Mouse (Mus musculus) embryonic facial prominence, embryonic 13.5 days (tissue): ENCODE results near the gene Gm28434. TPM values are rescaled to one million over a fixed set of nuclear protein-coding genes. Genes with fewer than 3 reads are reported as not detected.

ENCODE experiments used
- polyA plus RNA-seq: library from polyadenylated mRNA; unstranded; fragments of >200 nt; fragmentation: Nextera tagmentation; extraction: Ambion mirVana; gene quantifications from 2 replicates; pipeline ENCODE4 v1.2.1, GENCODE M21; 2015

Gene Gm28434
- polyA plus RNA-seq, 1 experiment from 2014 or later, result not detected

Other genes with a start within 250 kb of the Gm28434 start
- not detected in 2 replicates for gene Csn1s2a, start 194.9 kb upstream of the Gm28434 start, polyA plus RNA-seq
- not detected in 2 replicates for gene Csn1s2b, start 161.4 kb upstream of the Gm28434 start, polyA plus RNA-seq
- gene Prr27, start 143.8 kb upstream of the Gm28434 start, polyA plus RNA-seq, result not detected in 2 replicates
- 0.51 and 2.2 TPM in 2 replicates for gene Odam, start 84.5 kb upstream of the Gm28434 start, polyA plus RNA-seq
- gene Csn3, start 43.9 kb upstream of the Gm28434 start, polyA plus RNA-seq, result not detected in 2 replicates
- gene 2310003L06Rik, start 58 bp upstream of the Gm28434 start, polyA plus RNA-seq, result 0.17 TPM in 1 of 2 replicates, not detected in the other
- not detected in 2 replicates for gene Cabs1, start 9.9 kb downstream of the Gm28434 start, polyA plus RNA-seq
- gene Smr3a, start 33.0 kb downstream of the Gm28434 start, polyA plus RNA-seq, result not detected in 2 replicates
- gene Smr2, start 117.0 kb downstream of the Gm28434 start, polyA plus RNA-seq, result not detected in 2 replicates
- gene Gm11116, start 142.0 kb downstream of the Gm28434 start, polyA plus RNA-seq, result not detected in 2 replicates
- not detected in 2 replicates for gene Gm11115, start 184.6 kb downstream of the Gm28434 start, polyA plus RNA-seq